Mouse (Mus musculus): ENCODE measurements at regions not wholly inside any gene's neighbourhood (a gene's known extent, or its start where the extent isn't known, plus 50 kb on each side); places are given as distances from the start of the nearest gene placed in this dataset.
A peak's percentile ranks its signal among the peaks of the same experiment; 100 is the strongest.
"Not testable (repeated sequence)": the region's sequence is repeated elsewhere in the genome, so short reads cannot be mapped to it uniquely, and the experiment has no call there.

DNA sequence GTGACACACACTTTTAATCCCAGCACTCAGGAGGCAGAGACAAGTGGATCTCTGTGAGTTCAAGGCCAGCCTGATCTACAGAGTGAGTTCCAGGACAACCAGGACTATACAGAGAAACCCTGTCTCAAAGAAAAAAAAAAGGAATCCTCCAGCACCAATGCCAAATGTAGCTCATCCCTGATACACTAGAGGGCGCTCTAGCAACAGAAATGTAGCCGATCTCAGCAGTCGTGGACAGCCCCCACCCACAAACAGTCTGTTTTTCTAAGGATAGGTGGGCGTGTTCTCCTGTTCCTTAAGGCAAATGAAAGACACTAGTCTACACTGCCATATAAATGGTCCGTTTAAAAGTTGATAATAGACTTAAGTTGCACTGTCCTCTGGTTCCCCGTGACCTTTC lies 2447.9 kb upstream of the Gm8797 start:
- not testable (repeated sequence) for DNase-seq (ENCODE audit: low spot score in 2 of 2)

DNA sequence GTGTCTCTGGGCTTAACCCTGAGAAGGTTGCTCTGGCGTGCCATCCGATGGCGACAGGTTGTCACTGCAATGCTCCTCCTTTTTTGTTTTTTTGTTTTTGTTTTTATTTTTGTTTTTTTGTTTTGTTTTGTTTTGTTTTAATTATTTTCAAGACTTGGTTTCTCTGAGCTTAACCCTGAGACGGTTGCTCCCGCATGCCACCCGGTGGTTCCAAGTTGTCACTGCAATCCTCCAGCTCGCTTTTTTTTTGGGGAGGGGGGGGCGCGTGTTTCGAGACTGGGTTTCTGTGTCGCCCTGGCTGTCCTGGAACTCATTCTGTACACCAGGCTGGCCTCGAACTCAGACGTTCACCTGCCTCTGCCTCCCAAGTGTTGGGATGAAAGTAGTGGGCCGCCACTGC lies 2442.1 kb upstream of the Gm8797 start:
- DNase-seq (ENCODE audit: low spot score in 2 of 2), result no peak

DNA sequence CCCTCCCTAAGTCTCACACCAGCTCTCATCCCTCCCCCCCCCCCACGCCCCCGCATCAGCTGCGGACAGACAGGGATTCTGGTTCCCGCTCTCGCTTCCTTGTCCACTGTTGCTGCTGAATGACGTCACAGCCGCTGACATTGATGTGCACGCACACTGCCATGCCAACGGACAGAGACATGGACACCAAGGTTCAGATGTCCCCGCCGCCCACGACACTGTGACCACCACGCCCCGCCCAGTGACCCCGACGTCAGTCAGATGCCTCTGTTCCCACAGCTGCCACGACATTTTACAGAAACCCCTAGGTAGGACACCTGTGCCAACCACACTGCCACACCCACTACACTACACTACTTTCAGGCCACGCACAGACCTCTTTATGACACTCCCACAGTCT lies 2441.6 kb upstream of the Gm8797 start:
- DNase-seq (ENCODE audit: low spot score in 2 of 2), result no peak

DNA sequence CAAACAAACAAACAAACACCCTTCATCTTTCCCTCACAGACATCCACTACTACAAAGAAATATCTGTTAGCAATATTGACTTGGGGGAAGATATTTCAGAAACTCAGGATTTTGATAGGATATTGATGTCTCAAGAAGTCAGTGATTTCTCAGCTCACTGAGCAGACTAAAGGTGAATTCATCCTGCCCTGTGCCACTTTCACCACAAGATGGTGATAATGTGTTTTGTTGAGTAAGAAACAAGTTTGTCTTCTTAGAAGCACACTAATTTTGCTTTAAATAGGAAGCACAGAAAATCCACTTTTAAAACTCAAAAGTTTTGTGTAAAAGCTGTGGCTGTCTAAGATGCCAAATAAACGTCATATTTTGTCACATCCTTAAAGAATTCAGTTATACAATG lies 2439.8 kb upstream of the Gm8797 start:
- peak in 1 of 2 experiments; percentile 7 for DNase-seq (ENCODE audit: low spot score in 2 of 2)

- DNase-seq (ENCODE audit: low spot score in 2 of 2), result no peak
Measured at GRCm38 (mm10) chr3:3349634-3350033, 2401.0 kb upstream of the Gm8797 start.

- not testable (repeated sequence) for DNase-seq (ENCODE audit: low spot score in 2 of 2)
Measured at GRCm38 (mm10) chr3:3370859-3371258, 2379.7 kb upstream of the Gm8797 start.

- DNase-seq (ENCODE audit: low spot score in 2 of 2), result no peak
Measured at GRCm38 (mm10) chr3:3388056-3388770, 2362.4 kb upstream of the Gm8797 start.

All from frontal cortex, postnatal 14 days (tissue).